Mouse (Mus musculus) ES-E14 (cell line): Measurements from ENCODE around the gene Cdk5rap1.

Source experiments
- CHD2 ChIP-seq: IDR thresholded peaks from 2 replicates; pipeline ENCODE4 v1.6.1; 2014; ENCODE audit warnings: mild to moderate bottlenecking, low read depth, low read length, inconsistent platforms
- HCFC1 ChIP-seq: IDR thresholded peaks from 2 replicates; pipeline ENCODE4 v1.6.1; 2012; ENCODE audit warnings: low read length, inconsistent platforms, borderline replicate concordance; ENCODE audit not compliant: insufficient read depth
- MAFK ChIP-seq: IDR thresholded peaks from 2 replicates; pipeline ENCODE4 v1.6.1; 2014; ENCODE audit warnings: mild to moderate bottlenecking, low read depth, low read length, inconsistent platforms; ENCODE audit not compliant: insufficient read depth
- ZC3H11A ChIP-seq: IDR thresholded peaks from 2 replicates; pipeline ENCODE4 v1.6.1; 2012; ENCODE audit warnings: low read depth, mild to moderate bottlenecking, inconsistent platforms, low read length, borderline replicate concordance
- ZNF384 ChIP-seq: IDR thresholded peaks from 2 replicates; pipeline ENCODE4 v1.6.1; 2012; ENCODE audit warnings: low read depth, low read length, inconsistent platforms

- TF ChIP-seq ZC3H11A (no peak), MAFK (peak; percentile 97), CHD2 (0 out of 2 replicates have a peak, but pooled peaks have one; percentile 35), HCFC1 (no peak), ZNF384 (peak; percentile 97)
Observed at GRCm38 (mm10) chr2:154338161-154338560, 34.6 kb downstream of the Cdk5rap1 start.
